Comparison of ENCODE assay signal across 8 mouse cellular contexts in genomic region chrX:8205551-8205950, GRCm38 (mm10). TPM values are rescaled to one million over a fixed set of nuclear protein-coding genes. Genes with fewer than 3 reads are reported as not detected.
DNase-seq lines count a peak whose midpoint lies in the region; ATAC-seq lines count a peak whose summit lies in the region.

No protein-coding gene starts in this region.

- intact Hi-C loops in left cerebral cortex, postnatal 10 days (cut with DNase I), result loop anchor here (5.0 kb wide), 1 partner anchor 42 kb away; no protein-coding TSS in a partner anchor

- ATAC-seq in hindbrain, embryonic 14.5 days (ENCODE audit: low FRiP score), result no peak
- ATAC-seq in midbrain, embryonic 16.5 days, result peak; percentile 9; the same call in 1 of the 2 replicates
- no peak for ATAC-seq in erythroblast, adult 5-6 weeks (replicated peaks; ENCODE audit: low FRiP score, poor library complexity, severe bottlenecking)

- 33% methylated on average over 7 of the region's 7 CpGs for WGBS in hindbrain, embryonic 14.5 days
- WGBS in midbrain, embryonic 16.5 days, result 36% methylated on average over 7 of the region's 7 CpGs

- peak overlapping the region; percentile 53 for H3K4me2 ChIP-seq in hindbrain, embryonic 14.5 days (replicated peaks)
- H3K4me2 ChIP-seq in midbrain, embryonic 16.5 days (ENCODE audit: low read length), result peak overlapping the region; percentile 61

- peaks cover 14% of the 10 kb centered on the region; the same call in 1 of the 2 replicates for H3K36me3 ChIP-seq in hindbrain, embryonic 14.5 days (replicated peaks; ENCODE audit: control insufficient read depth, insufficient read depth)
- 0 out of 2 replicates have a peak, but pooled peaks cover 2% of the 10 kb centered on the region for H3K36me3 ChIP-seq in midbrain, embryonic 16.5 days (ENCODE audit: control insufficient read depth, insufficient read depth, low read length)

- H3K27me3 ChIP-seq in hindbrain, embryonic 14.5 days (ENCODE audit: control insufficient read depth, insufficient read depth, low read length), result no peaks in the 10 kb centered on the region
- H3K27me3 ChIP-seq in midbrain, embryonic 16.5 days (ENCODE audit: control insufficient read depth, insufficient read depth, low read depth, low read length), result no peaks in the 10 kb centered on the region

- peak; percentile 12 to 53 for DNase-seq in left cerebral cortex, adult 18-20 months (ENCODE audit: low spot score in 2 of 2)
- DNase-seq in left cerebral cortex, postnatal 10 days (ENCODE audit: extremely low spot score in 1 of 2, low spot score in 2 of 2), result no peak
- DNase-seq in cerebellum, adult 9-11 months, result peak; percentile 97
- no peak for DNase-seq in hindbrain, embryonic 14.5 days (ENCODE audit: low spot score)
- DNase-seq in retina, postnatal 1 day, result no peak
- DNase-seq in layer of hippocampus, adult 11-12 months (ENCODE audit: low spot score), result no peak

- H3K9ac ChIP-seq in hindbrain, embryonic 14.5 days, result peak overlapping the region; percentile 75
- peak overlapping the region; percentile 74 for H3K9ac ChIP-seq in midbrain, embryonic 16.5 days (ENCODE audit: low read depth, low read length)

- peak overlapping the region; percentile 56 for H3K4me3 ChIP-seq in hindbrain, embryonic 14.5 days (replicated peaks; ENCODE audit: low read length)
- peak overlapping the region; percentile 58 for H3K4me3 ChIP-seq in midbrain, embryonic 16.5 days (ENCODE audit: low read depth, low read length)

- no peaks in the 10 kb centered on the region for H3K4me1 ChIP-seq in hindbrain, embryonic 14.5 days (replicated peaks; ENCODE audit: control insufficient read depth, insufficient read depth, low read length)
- H3K4me1 ChIP-seq in midbrain, embryonic 16.5 days (ENCODE audit: control insufficient read depth, insufficient read depth, low read length), result no peaks in the 10 kb centered on the region; the same call in 1 of the 2 replicates

- peak overlapping the region; percentile 69 for H3K27ac ChIP-seq in hindbrain, embryonic 14.5 days
- H3K27ac ChIP-seq in midbrain, embryonic 16.5 days (ENCODE audit: low read length), result no peak overlapping the region

- H3K9me3 ChIP-seq in hindbrain, embryonic 14.5 days (ENCODE audit: control insufficient read depth, low read length), result no peaks in the 10 kb centered on the region
- H3K9me3 ChIP-seq in midbrain, embryonic 16.5 days (replicated peaks; ENCODE audit: control insufficient read depth, low read length, poor library complexity, severe bottlenecking), result no peaks in the 10 kb centered on the region

RNA-seq across cellular contexts. Expression of gene Porcn, which starts 0.8 kb away (rescaled TPM):
- 10 to 100 TPM; 67.6 to 77.9 TPM for total RNA-seq in left cerebral cortex, adult 18-20 months (2021)
- 10 to 100 TPM; 65.8 to 67.9 TPM for total RNA-seq in left cerebral cortex, postnatal 10 days (2021)
- 45.0 and 46.9 TPM in 2 replicates for polyA plus RNA-seq in hindbrain, embryonic 14.5 days (2014; fragmentation: Nextera tagmentation; extraction: Ambion mirVana)
- polyA plus RNA-seq in midbrain, embryonic 16.5 days (2015; fragmentation: Nextera tagmentation; extraction: Ambion mirVana), result 45.5 and 47.1 TPM in 2 replicates
- 0.42 TPM in 1 of 2 replicates, not detected in the other for total RNA-seq in erythroblast, adult 5-6 weeks (2015; ENCODE audit: low replicate concordance)
- not detected in 2 replicates for total RNA-seq in erythroblast, adult 5-6 weeks (2017; ENCODE audit: low replicate concordance)

RNA-seq across cellular contexts. Expression of gene Ebp, which starts 12.2 kb away (rescaled TPM):
- total RNA-seq in left cerebral cortex, adult 18-20 months (2021), result 10 to 100 TPM; 32.9 to 36.9 TPM
- 10 to 100 TPM; 27.5 to 29.8 TPM for total RNA-seq in left cerebral cortex, postnatal 10 days (2021)
- polyA plus RNA-seq in hindbrain, embryonic 14.5 days (2014; fragmentation: Nextera tagmentation; extraction: Ambion mirVana), result 30.6 and 33.1 TPM in 2 replicates
- 31.7 and 35.1 TPM in 2 replicates for polyA plus RNA-seq in midbrain, embryonic 16.5 days (2015; fragmentation: Nextera tagmentation; extraction: Ambion mirVana)
- total RNA-seq in erythroblast, adult 5-6 weeks (2015; ENCODE audit: low replicate concordance), result 6.1 and 22.2 TPM in 2 replicates
- total RNA-seq in erythroblast, adult 5-6 weeks (2017; ENCODE audit: low replicate concordance), result 4.0 and 13.0 TPM in 2 replicates

RNA-seq across cellular contexts. Expression of gene Tbc1d25, which starts 29.6 kb away (rescaled TPM):
- 10 to 100 TPM; 16.8 to 18.0 TPM for total RNA-seq in left cerebral cortex, adult 18-20 months (2021)
- 10 to 100 TPM; 14.4 to 17.7 TPM for total RNA-seq in left cerebral cortex, postnatal 10 days (2021)
- 22.3 and 24.5 TPM in 2 replicates for polyA plus RNA-seq in hindbrain, embryonic 14.5 days (2014; fragmentation: Nextera tagmentation; extraction: Ambion mirVana)
- 24.4 and 24.8 TPM in 2 replicates for polyA plus RNA-seq in midbrain, embryonic 16.5 days (2015; fragmentation: Nextera tagmentation; extraction: Ambion mirVana)
- 1.7 and 4.2 TPM in 2 replicates for total RNA-seq in erythroblast, adult 5-6 weeks (2015; ENCODE audit: low replicate concordance)
- 0.56 and 1.1 TPM in 2 replicates for total RNA-seq in erythroblast, adult 5-6 weeks (2017; ENCODE audit: low replicate concordance)

RNA-seq across cellular contexts. Expression of gene Ftsj1, which starts 46.7 kb away (rescaled TPM):
- 10 to 100 TPM; 24.2 to 25.0 TPM for total RNA-seq in left cerebral cortex, adult 18-20 months (2021)
- total RNA-seq in left cerebral cortex, postnatal 10 days (2021), result 10 to 100 TPM; 22.9 to 27.5 TPM
- 49.5 and 51.0 TPM in 2 replicates for polyA plus RNA-seq in hindbrain, embryonic 14.5 days (2014; fragmentation: Nextera tagmentation; extraction: Ambion mirVana)
- polyA plus RNA-seq in midbrain, embryonic 16.5 days (2015; fragmentation: Nextera tagmentation; extraction: Ambion mirVana), result 46.6 and 48.9 TPM in 2 replicates
- 3.3 and 7.1 TPM in 2 replicates for total RNA-seq in erythroblast, adult 5-6 weeks (2015; ENCODE audit: low replicate concordance)
- 12.3 and 14.4 TPM in 2 replicates for total RNA-seq in erythroblast, adult 5-6 weeks (2017; ENCODE audit: low replicate concordance)

RNA-seq across cellular contexts. Expression of gene Rbm3, which starts 59.9 kb away (rescaled TPM):
- total RNA-seq in left cerebral cortex, adult 18-20 months (2021), result 100 to 1,000 TPM in 1 of 2 experiments, 10 to 100 TPM in 1; 87.6 to 133 TPM
- 100 to 1,000 TPM; 268 to 306 TPM for total RNA-seq in left cerebral cortex, postnatal 10 days (2021)
- 304 and 340 TPM in 2 replicates for polyA plus RNA-seq in hindbrain, embryonic 14.5 days (2014; fragmentation: Nextera tagmentation; extraction: Ambion mirVana)
- 286 and 306 TPM in 2 replicates for polyA plus RNA-seq in midbrain, embryonic 16.5 days (2015; fragmentation: Nextera tagmentation; extraction: Ambion mirVana)
- total RNA-seq in erythroblast, adult 5-6 weeks (2015; ENCODE audit: low replicate concordance), result 309 and 358 TPM in 2 replicates
- 298 and 314 TPM in 2 replicates for total RNA-seq in erythroblast, adult 5-6 weeks (2017; ENCODE audit: low replicate concordance)

Comparison
In these comparisons a context has a peak if more than half of its experiments do, and no peak if none do; other contexts are left out.
1. DNase-seq: peak in left cerebral cortex, adult 18-20 months (2 of 2) and cerebellum, adult 9-11 months (single experiment); none in left cerebral cortex, postnatal 10 days (0 of 2), hindbrain, embryonic 14.5 days (single experiment), retina, postnatal 1 day (single experiment) and layer of hippocampus, adult 11-12 months (single experiment).
2. RNA of gene Porcn, which starts 0.8 kb away (total RNA-seq): 67.6 to 77.9 TPM in left cerebral cortex, adult 18-20 months and 65.8 to 67.9 TPM in left cerebral cortex, postnatal 10 days; 0.42 TPM in erythroblast, adult 5-6 weeks; every median in the first group is over 10 times any median in the second.